Mouse (Mus musculus) cerebellum, adult 8-10 months (tissue): ENCODE measurements around the gene Smad3.
A peak's percentile ranks its signal among the peaks of the same experiment; 100 is the strongest.

ENCODE experiments used
- DNase-seq: peaks from one replicate; pipeline ENCODE4 v3.0.0; 2022

The Smad3 gene

GRCm38 (mm10) chr9:63658970-63659371 is 98.8 kb downstream of the Smad3 start:
- peak; percentile 78 for DNase-seq

- DNase-seq, result no peak
Measured at GRCm38 (mm10) chr9:63658436-63658835, 99.4 kb downstream of the Smad3 start.

GRCm38 (mm10) chr9:63657167-63657566 is 100.6 kb downstream of the Smad3 start:
- DNase-seq, result no peak

- no peak for DNase-seq
Measured at GRCm38 (mm10) chr9:63655092-63655491, 102.7 kb downstream of the Smad3 start.

- DNase-seq, result no peak
Measured at GRCm38 (mm10) chr9:63654575-63654974, 103.2 kb downstream of the Smad3 start.

GRCm38 (mm10) chr9:63653666-63654065 is 104.1 kb downstream of the Smad3 start:
- DNase-seq, result no peak

GRCm38 (mm10) chr9:63651594-63651993 is 106.2 kb downstream of the Smad3 start:
- DNase-seq, result no peak

- peak; percentile 42 for DNase-seq
Measured at GRCm38 (mm10) chr9:63650905-63651304, 106.9 kb downstream of the Smad3 start.

GRCm38 (mm10) chr9:63649841-63650545 is 107.8 kb downstream of the Smad3 start:
- no peak for DNase-seq

- DNase-seq, result no peak
Measured at GRCm38 (mm10) chr9:63648520-63648918, 109.3 kb downstream of the Smad3 start.

GRCm38 (mm10) chr9:63647581-63648519 is 109.9 kb downstream of the Smad3 start:
- peak; percentile 45 for DNase-seq

- DNase-seq, result no peak
Measured at GRCm38 (mm10) chr9:63645084-63645483, 112.7 kb downstream of the Smad3 start.

GRCm38 (mm10) chr9:63644011-63644410 is 113.8 kb downstream of the Smad3 start:
- DNase-seq, result no peak

GRCm38 (mm10) chr9:63641983-63642646 is 115.7 kb downstream of the Smad3 start:
- no peak for DNase-seq

- DNase-seq, result no peak
Measured at GRCm38 (mm10) chr9:63636113-63636512, 121.7 kb downstream of the Smad3 start.

GRCm38 (mm10) chr9:63633334-63633733 is 124.5 kb downstream of the Smad3 start:
- DNase-seq, result no peak

GRCm38 (mm10) chr9:63632924-63633323 is 124.9 kb downstream of the Smad3 start:
- no peak for DNase-seq

GRCm38 (mm10) chr9:63632045-63632444 is 125.7 kb downstream of the Smad3 start:
- DNase-seq, result no peak

GRCm38 (mm10) chr9:63625090-63625756 is 132.6 kb downstream of the Smad3 start:
- no peak for DNase-seq

- no peak for DNase-seq
Measured at GRCm38 (mm10) chr9:63623895-63624569, 133.8 kb downstream of the Smad3 start.

GRCm38 (mm10) chr9:63617967-63618366 is 139.8 kb downstream of the Smad3 start:
- DNase-seq, result no peak
